Mouse (Mus musculus) lung, postnatal 10 days (tissue): ENCODE data around the gene Ndufs8.
"Not testable (repeated sequence)": the region's sequence is repeated elsewhere in the genome, so short reads cannot be mapped to it uniquely, and the experiment has no call there.

Experiments used
- DNase-seq: peaks from one replicate; pipeline ENCODE4 v3.0.0; 2021

Gene Ndufs8

DNA sequence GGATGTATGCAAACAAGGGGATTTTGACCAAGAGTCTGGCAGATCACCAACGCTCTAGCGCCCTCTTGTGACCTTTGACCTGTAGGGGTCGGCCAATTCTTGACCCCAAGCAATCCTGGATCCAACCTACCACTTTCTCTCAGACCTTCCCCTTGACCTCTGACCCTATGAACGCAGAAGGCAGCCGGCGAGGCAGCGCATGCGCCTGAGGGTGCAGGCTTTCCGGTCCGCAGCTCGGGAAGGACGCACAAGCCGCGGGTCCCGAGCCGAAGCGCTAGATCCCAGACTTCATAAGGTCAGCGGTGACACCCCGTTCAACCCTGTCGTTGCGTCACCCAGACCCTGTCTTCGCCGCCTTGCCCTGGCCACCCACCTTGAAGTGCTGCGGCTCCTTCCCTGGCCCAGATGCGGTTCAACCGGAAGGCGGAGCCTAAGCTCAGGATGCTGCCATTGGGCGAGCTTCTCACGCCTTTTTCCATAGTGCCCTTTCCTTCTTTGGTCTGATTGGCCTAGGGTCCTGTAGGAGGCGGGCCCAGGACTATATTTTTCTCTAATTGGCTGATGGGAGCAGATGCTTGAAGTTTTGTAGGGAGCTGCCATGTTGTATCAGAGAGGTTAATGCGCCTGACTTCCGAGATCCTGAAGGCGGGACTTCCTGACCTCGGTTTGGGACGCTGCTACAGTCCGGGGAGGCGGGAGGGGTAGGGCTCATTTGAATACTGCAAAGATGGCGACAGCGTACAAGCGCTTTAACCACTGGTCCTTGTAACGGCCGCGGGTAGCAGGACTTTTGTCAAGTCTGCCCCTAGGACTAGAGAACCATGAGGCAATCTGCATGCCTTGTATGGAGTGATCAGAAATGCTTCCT, at the start of gene Ndufs8:
Ndufs8 (minus strand) TSS at position 438 of the 868 bp plus-strand sequence.
- DNase-seq: peak; percentile 97

- not testable (repeated sequence) for DNase-seq
Measured at GRCm38 (mm10) chr19:3961805-3962204, 49.2 kb upstream of the Ndufs8 start.

DNA sequence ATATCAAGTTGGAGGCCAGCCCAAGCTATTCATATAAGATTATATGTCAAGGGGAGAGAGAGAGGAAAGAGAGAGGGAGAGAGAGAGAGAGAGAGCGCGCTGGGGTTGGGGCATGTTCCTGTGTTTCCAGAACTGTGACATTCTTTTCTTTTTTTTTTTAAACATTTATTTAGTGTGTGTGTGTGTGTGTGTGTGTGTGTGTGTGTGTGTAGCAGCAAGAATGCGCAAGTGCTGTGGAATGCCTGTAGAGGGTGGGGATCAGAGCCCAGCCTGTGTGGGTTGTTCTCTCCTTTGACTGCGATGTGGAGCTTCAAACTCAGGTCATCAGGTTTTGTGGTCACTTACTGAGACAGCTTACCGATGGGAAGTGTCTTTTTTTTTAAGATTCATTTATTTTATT, 47.6 kb upstream of the Ndufs8 start:
- DNase-seq: peak; percentile 52

DNA sequence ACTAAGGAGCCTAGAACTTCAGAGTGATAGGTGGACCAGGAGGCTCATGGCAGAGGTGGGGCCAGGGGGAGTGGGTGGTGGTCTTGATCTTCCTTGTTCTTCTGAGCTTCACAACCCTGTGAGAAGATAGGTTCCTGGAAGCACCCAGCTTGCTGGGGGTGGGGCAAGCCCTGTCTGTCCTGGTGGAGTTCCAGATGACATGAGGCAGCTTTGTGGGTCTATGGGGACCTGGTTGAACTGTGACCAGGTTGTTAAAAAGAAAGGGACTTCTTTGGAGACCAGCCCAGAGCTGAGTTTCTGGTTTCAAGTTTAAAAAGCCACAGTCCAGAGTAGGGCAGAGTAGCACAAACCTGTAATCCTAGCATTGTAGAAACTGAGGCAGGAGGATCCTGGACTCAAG, 46.5 kb upstream of the Ndufs8 start:
- no peak for DNase-seq

GRCm38 (mm10) chr19:3958470-3958869, 45.9 kb upstream of the Ndufs8 start, which contains the start of gene Aldh3b3:
Aldh3b3 (plus strand) TSS chr19:3958645.
- DNase-seq: peak; percentile 36

DNA sequence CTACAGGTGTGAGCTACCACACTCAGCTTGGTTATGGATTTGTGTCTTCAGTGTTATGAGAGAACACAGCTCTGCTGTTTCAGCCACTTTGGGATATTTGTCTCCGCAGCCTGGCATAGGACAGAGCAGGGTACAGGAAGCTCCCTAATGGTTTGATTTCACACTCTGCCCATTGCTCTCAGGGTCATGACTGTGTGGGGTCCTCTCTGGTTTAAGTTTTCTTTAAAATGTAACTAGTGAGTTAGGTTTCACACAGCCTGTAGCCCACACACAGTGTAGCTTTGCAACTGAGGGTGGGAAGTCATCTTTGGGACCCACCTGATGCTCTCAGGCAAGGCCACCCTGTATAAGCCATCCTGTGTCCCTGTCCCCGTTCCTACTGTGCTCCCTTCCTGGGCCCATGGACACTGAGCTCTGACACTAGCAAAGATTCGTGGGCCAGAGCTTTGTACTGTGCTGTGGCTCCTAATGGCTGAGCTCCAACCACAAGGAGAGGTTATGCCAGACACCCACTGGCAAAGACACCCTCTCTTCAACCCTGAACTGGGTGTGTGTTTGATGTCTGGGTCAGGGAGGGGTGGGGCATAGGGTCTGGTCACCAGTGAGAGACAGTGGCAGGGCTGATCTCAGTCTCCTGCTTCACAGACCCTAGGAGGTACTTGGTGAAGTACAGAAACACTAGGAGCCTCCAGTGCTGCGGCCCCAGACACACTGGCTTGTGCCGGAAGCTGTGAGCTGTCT, 44.9 kb upstream of the Ndufs8 start:
- not testable (repeated sequence) for DNase-seq

DNA sequence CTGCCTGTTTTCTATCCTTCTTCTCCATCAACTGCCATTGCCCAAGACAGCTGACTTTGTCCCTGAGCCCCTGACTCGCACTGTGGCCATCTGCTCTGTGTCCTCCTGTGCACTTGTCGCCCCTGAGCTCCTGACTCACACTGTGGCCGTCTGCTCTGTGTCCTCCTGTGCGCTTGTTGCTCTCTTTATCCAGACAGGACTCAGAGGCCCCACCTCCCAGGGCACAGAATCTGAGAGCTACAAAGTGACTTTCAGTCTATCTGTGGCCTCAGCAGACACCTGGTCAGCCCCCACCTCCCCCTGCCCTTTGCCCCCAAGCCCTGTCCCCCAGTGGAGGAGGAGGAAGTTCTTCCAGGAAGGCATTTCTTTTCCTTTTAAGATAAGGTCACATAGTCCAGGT, 43.2 kb upstream of the Ndufs8 start:
- no peak for DNase-seq

DNA sequence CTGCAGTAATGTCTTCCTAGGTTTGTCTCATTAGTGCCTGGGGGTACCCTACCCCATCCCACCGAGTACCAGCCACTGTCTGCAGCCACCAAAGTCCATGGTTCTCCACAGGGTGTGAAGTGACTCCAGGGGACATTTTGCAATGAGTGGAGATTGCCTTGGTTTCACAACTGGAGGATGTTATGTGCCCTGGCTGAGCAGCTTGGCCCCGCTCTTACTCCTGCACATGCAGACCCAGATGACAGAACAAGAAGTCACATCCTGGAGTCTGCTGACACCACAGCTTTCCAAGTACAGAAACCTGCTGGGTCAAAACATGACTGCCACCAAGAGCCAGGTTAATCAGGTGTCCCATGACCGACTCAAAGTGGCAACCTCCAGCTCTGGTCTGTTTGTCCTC, 42.5 kb upstream of the Ndufs8 start:
- DNase-seq: no peak

DNA sequence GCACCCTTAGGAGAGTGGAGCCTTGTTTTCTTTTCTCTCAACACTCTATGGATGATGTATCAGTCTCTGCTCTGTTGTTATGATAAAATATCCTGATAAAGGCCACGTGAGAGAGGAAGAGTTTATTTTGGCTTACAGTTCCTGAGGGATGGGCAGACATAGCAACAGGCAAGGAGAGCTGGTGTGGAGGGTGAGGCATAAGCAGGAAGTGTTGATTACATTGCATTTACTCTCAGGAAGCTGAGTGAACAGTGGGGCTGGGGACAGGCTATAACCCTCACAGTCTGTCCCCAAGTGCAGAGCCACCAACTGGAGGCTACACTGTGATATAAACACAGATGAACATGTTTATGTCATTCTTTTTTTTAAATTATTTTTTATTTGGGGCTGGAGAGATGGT, 39.5 kb upstream of the Ndufs8 start:
- DNase-seq: no peak

GRCm38 (mm10) chr19:3951461-3951860, 38.9 kb upstream of the Ndufs8 start:
- no peak for DNase-seq

DNA sequence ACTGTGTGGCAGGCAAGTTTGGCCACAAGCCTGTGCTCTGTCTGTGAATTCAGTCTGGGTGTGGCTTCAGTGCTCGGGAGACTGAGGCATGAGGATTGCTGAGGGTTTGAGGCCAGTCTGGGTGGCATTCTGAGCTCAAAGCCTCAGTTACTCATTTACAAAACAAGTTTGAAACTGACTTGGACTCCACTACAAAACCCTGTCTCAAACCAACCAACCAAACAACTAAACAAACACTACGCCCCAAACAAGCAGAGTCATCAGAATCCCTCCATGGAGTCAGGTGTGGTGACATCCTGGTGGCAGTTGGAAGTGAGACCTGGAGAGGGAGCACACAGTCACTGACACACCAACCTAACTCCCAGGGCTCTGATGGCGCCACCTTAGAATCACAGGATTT, 37.8 kb upstream of the Ndufs8 start:
- no peak for DNase-seq

- DNase-seq: no peak
Measured at GRCm38 (mm10) chr19:3948546-3948945, 36.0 kb upstream of the Ndufs8 start.

DNA sequence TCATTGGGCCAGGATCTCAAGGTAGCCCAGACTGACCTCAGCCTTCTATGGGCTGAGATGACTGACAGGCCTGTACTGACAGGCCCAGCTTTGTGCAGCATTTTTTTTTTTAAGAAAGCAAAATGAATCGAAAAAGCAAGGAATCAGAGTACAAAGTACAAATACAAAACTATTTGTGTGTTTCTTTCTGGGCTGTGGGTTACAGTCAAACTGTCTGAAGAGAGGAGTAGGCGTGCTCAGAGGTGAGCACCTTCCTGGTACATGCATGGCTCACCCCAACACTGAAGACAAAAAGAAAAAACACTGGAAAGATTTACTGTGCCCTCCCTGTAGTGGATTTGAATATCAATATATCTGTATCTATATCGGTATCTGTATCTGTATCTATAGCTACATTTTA, 35.2 kb upstream of the Ndufs8 start:
- DNase-seq: no peak

DNA sequence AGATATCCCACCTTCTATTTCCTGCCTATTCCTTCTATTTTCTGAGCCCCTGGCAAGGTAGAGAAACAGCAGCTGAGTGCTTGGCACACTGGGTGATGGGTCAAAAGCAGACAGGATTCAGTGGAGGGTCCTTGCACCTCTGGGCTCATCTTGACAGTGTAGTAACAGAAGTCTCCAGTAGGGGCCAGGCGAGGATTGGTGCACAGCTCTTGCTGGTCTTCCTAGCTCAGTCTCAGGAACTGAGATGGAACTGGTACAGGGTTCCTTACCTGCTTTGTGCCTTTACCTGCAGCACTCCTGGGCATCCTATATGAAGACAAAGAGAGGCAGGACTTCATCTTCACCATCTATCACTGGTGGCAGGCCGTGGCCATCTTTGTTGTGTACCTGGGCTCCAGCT, 34.1 kb upstream of the Ndufs8 start:
- DNase-seq: peak; percentile 82

DNA sequence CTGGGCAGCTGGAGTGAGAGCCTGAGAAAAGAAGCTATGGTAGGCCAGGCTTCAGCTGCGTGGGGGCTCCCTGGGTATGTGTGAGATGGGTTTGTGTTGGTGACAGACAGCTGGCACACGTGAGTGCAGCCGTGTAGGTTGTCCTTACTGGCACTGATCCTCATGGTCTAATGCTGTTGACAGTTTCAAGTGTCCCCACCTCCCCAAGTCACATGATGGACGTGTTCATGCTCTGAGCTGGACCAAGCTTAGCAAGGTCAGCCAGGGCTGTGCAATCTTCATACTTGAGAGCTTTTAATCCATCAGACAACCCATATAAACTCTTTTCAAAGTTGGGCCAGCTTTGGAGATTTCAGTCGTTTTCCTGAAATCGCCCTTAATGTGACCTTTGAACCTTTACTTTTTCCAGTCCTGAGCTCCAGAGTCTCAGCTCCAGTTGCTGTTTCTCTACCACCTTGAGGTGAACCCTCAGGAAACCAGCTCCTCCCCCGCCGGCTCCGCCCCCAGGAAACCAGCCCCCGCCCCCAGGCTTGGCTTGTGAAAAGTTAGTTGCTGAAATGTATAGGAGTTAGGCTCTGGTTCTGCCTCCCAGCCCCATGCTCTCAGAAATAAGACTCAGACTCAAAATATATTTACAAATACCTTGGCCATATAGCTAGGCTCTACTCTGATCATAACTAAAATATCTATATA, 33.4 kb upstream of the Ndufs8 start:
- DNase-seq: no peak

- DNase-seq: peak; percentile 74
Measured at GRCm38 (mm10) chr19:3942986-3943735, 30.6 kb upstream of the Ndufs8 start.

GRCm38 (mm10) chr19:3942315-3942714, 29.7 kb upstream of the Ndufs8 start:
- DNase-seq: no peak

- peak; percentile 81 for DNase-seq
Measured at GRCm38 (mm10) chr19:3935896-3936850, 23.6 kb upstream of the Ndufs8 start.

DNA sequence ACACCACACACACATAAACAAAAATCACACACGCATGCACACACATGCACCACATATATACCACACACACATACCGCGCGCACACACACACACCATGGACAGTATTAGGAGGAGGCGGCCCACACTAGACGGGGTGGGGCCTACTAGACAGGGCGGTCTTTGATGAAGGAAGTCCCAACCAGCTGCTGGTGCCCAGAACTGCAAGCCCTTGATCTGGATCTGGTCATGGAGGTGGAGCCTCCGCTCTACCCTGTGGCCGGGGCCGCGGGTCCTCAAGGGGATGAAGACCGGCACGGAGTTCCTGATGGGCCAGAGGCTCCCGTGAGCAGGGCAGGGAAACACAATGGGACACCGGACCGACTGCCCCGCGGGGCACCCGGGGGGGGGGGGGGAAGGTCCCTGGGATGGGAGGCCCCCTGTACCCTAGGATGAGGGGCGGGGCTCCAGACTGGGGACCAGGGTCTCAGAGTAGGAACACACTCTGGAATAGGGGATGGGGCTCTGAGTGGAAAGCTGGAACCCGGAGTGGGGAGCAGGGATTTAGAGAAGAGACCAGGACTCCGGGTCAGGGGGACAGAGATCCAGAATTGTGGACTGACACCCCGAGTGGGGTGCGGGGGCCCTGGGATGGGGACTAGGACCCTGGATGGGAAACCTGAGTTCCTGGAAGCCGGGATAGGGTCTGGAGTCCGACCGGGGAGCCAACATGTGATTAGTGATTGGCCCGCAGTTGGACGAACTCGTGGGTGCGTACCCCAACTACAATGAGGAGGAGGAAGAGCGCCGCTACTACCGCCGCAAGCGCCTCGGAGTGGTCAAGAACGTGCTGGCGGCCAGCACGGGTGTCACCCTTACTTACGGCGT, 22.7 kb upstream of the Ndufs8 start, which contains the start of gene Unc93b1:
Unc93b1 (plus strand) TSS at position 155 of the 864 bp plus-strand sequence.
- peak; percentile 92 for DNase-seq

GRCm38 (mm10) chr19:3931716-3932115, 19.1 kb upstream of the Ndufs8 start:
- DNase-seq: no peak
